Mouse (Mus musculus): Measurements from ENCODE around the gene Apoe. TPM values are rescaled to one million over a fixed set of nuclear protein-coding genes. Genes with fewer than 3 reads are reported as not detected.

The Apoe gene
- polyA plus RNA-seq, 1 experiment from 2014 or later, result 404 TPM

DNA sequence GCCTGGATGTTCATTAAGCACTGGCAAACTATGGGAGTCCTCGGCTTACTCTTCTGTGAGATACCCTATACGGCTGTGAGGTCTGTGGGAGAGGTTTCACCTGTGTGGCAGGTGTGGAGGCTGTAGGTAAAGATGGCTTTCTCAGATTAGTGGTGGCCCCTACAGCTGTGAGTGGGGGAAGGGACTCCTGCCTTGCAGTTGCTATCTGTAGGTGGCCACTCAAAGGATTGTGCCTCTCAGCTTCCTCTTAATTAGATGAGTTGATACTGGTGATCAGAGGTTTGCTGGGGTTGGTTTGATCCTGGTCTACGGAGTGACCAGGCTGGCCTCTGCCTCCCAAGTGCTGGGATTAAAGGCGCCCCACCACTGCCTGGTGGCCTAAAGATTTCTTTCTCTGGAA lies 5.5 kb upstream of the Apoe start:
- DNase-seq, result no peak
- H3K36me3 ChIP-seq (ENCODE audit: insufficient read depth), result peaks cover 69% of the 10 kb centered on the region
- no peaks in the 10 kb centered on the region for H3K27me3 ChIP-seq (ENCODE audit: insufficient read depth, low read length)
- no peaks in the 10 kb centered on the region for H3K9me3 ChIP-seq (ENCODE audit: low read depth, low read length)
- 0 out of 2 replicates have a peak, but pooled peaks cover under 1% of the 10 kb centered on the region for H3K4me1 ChIP-seq (ENCODE audit: insufficient read depth)
- ATAC-seq (ENCODE audit: insufficient read depth), result no peak
- H3K27ac ChIP-seq (ENCODE audit: low read depth), result no peak overlapping the region
- H3K9ac ChIP-seq, result no peak overlapping the region
- no peak overlapping the region for H3K4me3 ChIP-seq (ENCODE audit: low read depth, low read length)
- 81% methylated on average over 4 of the region's 4 CpGs for WGBS
- no peak for TF ChIP-seq CTCF (IDR thresholded peaks at IDR 0.05; ENCODE audit: low read depth)
- no peak overlapping the region for H3K4me2 ChIP-seq

DNA sequence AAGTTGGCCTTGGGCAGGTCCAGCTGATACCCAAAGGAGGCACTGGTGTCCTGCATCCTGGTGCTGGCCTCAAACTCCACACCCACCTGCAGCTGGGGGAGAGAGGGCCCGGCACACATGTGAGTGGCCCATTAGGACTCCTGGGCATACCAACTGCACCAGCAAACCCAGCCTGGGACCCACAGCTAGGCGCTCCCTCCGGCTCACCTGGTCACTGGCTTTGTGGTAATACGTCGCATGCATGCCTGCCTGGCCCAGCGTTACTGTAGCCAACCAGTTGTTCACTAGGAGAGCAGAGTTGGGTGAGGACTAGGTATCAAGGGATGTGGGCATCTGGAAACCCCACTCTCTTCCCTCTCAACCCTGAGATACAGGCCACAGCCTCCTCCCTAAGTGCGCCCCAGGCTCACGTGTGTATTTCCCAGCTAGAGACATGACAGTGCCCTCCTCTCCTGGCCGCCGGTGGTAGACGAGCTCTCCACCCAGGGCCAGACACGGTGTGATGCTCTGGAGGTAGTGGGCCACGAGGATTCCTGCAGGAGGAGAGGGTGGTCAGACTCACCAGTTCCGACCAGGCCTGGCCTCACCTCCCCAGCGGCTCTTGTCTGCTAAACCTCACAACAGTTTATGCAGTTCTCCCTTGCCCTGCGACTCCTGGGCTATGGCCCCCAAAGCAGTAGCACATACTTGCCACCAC lies 4.0 kb upstream of the Apoe start:
- Histone ChIP-seq H3K27ac (ENCODE audit: low read depth) (no peak overlapping the region), H3K4me2 (no peak overlapping the region), H3K4me3 (ENCODE audit: low read depth, low read length) (no peak overlapping the region), H3K27me3 (ENCODE audit: insufficient read depth, low read length) (no peaks in the 10 kb centered on the region), H3K9ac (no peak overlapping the region), H3K4me1 (ENCODE audit: insufficient read depth) (peaks cover 8% of the 10 kb centered on the region; the same call in 1 of the 2 replicates), H3K36me3 (ENCODE audit: insufficient read depth) (peaks cover 55% of the 10 kb centered on the region), H3K9me3 (ENCODE audit: low read depth, low read length) (no peaks in the 10 kb centered on the region)
- DNase-seq (no peak), ATAC-seq (ENCODE audit: insufficient read depth) (no peak)
- 88% methylated on average over 16 of the region's 16 CpGs for WGBS
- no peak for TF ChIP-seq CTCF (IDR thresholded peaks at IDR 0.05; ENCODE audit: low read depth)

DNA sequence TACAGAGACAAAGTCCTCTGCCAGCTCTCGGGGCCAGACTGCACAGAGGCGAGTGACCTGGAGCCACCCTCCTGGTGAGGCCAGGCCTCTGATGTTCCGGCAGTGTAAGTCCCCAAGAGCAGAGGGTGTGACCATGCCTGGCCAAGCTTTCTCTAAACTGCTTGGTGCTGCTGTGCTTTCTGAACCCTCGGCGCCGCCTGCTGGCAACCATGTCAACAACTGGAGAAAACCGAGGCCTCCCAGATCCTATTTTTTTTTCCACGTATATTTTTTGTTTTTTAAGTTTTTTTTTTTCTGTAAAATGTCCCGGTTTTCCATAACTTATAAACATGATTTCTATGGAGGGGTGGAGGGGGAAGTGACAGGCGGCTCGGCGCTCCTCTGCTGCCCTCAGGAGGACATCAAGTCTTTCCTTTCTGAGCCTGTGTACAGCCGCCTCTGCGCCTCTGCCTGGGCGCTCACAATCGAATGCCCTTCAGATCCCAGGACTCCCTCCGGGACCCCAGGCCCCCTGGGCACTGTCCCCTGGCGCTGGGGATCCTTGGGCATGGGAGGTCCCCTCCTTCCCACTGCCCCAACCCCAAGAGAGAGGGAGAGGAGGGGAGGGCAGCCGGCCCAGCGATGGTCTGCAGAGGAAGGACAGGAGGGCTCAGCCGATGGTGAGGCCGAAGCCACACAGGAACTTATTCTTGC lies 2.2 kb upstream of the Apoe start:
- Histone ChIP-seq H3K4me2 (peak overlapping the region; percentile 5; the same call in 1 of the 2 replicates), H3K4me3 (ENCODE audit: low read depth, low read length) (no peak overlapping the region), H3K4me1 (ENCODE audit: insufficient read depth) (peaks cover 8% of the 10 kb centered on the region; the same call in 1 of the 2 replicates), H3K27ac (ENCODE audit: low read depth) (peak overlapping the region; percentile 30; the same call in 1 of the 2 replicates), H3K27me3 (ENCODE audit: insufficient read depth, low read length) (no peaks in the 10 kb centered on the region), H3K9ac (no peak overlapping the region), H3K9me3 (ENCODE audit: low read depth, low read length) (no peaks in the 10 kb centered on the region; the same call in 1 of the 2 replicates), H3K36me3 (ENCODE audit: insufficient read depth) (peaks cover 51% of the 10 kb centered on the region)
- peak; percentile 62 for ATAC-seq (ENCODE audit: insufficient read depth)
- WGBS, result 25% methylated on average over 22 of the region's 22 CpGs
- TF ChIP-seq CTCF (IDR thresholded peaks at IDR 0.05; ENCODE audit: low read depth), result peak; percentile 76
- peak; percentile 89 for DNase-seq

DNA sequence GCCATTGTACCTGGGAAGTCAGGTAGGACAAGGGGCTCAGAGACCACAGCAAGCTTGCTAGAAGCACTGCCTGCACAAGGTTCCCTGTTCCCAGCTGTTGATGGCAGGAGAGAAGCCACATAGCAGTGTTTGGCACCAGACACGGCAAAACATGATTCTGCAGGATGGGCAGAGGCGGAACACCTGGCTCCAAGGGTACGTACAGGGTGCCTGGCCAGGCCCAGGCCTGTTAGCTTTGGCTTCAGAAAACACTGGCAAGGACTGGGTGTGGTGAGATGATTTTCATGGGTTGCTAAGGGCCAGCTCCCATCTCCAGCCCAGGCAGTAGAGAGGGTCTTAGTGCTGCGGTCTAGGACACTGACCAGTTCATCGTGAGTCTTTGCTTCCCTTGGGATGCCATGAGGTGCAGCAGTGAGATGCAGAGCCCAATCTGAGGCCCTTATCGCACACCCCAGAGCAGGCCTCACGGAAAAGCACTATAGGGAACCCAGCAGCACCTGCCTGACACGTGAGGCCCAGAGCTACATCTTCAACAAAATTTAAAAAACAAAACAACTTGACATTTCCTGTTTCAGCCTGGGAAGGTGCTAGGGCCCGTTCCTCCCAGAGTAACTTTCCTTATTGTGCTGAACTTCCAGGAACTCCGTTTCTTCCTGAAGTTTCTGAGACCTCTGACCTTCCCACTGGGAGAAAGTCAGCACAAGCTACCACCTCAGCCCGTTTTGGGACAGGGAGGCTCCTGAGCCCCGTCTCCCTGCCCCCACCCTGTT lies 1.5 kb upstream of the Apoe start:
- H3K27ac ChIP-seq (ENCODE audit: low read depth), result peak overlapping the region; percentile 30; the same call in 1 of the 2 replicates
- no peak overlapping the region for H3K9ac ChIP-seq
- DNase-seq (no peak), ATAC-seq (ENCODE audit: insufficient read depth) (no peak)
- no peaks in the 10 kb centered on the region for H3K27me3 ChIP-seq (ENCODE audit: insufficient read depth, low read length)
- peaks cover 8% of the 10 kb centered on the region; the same call in 1 of the 2 replicates for H3K4me1 ChIP-seq (ENCODE audit: insufficient read depth)
- TF ChIP-seq CTCF (IDR thresholded peaks at IDR 0.05; ENCODE audit: low read depth), result no peak
- no peak overlapping the region for H3K4me3 ChIP-seq (ENCODE audit: low read depth, low read length)
- H3K36me3 ChIP-seq (ENCODE audit: insufficient read depth), result peaks cover 49% of the 10 kb centered on the region
- peak overlapping the region; percentile 5; the same call in 1 of the 2 replicates for H3K4me2 ChIP-seq
- no peaks in the 10 kb centered on the region; the same call in 1 of the 2 replicates for H3K9me3 ChIP-seq (ENCODE audit: low read depth, low read length)
- WGBS, result 52% methylated on average over 12 of the region's 12 CpGs

DNA sequence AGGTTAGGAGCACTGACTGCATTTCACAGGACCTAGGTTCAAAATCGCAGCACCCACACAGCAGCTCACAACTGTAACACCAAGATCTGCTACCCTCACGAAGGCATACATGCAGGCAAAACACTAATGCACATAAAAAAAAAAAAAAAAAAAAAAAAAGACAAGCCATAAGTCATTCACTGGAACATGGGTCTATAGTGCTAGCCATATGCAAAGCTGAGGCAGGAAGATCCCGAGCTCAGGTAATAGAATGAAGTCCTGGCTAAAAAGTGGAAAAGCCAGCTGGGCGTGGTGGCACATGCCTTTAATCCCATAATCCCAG lies 800 bp upstream of the Apoe start:
- ATAC-seq (ENCODE audit: insufficient read depth) (no peak), DNase-seq (no peak)
- H3K4me2 ChIP-seq, result no peak overlapping the region
- no peak overlapping the region; the same call in 1 of the 2 replicates for H3K9ac ChIP-seq
- H3K9me3 ChIP-seq (ENCODE audit: low read depth, low read length), result no peaks in the 10 kb centered on the region; the same call in 1 of the 2 replicates
- peaks cover 14% of the 10 kb centered on the region; the same call in 1 of the 2 replicates for H3K4me1 ChIP-seq (ENCODE audit: insufficient read depth)
- TF ChIP-seq CTCF (IDR thresholded peaks at IDR 0.05; ENCODE audit: low read depth), result no peak
- H3K27ac ChIP-seq (ENCODE audit: low read depth), result no peak overlapping the region
- no peaks in the 10 kb centered on the region for H3K27me3 ChIP-seq (ENCODE audit: insufficient read depth, low read length)
- WGBS, result 75% methylated on average over 4 of the region's 4 CpGs
- no peak overlapping the region for H3K4me3 ChIP-seq (ENCODE audit: low read depth, low read length)
- peaks cover 44% of the 10 kb centered on the region for H3K36me3 ChIP-seq (ENCODE audit: insufficient read depth)

DNA sequence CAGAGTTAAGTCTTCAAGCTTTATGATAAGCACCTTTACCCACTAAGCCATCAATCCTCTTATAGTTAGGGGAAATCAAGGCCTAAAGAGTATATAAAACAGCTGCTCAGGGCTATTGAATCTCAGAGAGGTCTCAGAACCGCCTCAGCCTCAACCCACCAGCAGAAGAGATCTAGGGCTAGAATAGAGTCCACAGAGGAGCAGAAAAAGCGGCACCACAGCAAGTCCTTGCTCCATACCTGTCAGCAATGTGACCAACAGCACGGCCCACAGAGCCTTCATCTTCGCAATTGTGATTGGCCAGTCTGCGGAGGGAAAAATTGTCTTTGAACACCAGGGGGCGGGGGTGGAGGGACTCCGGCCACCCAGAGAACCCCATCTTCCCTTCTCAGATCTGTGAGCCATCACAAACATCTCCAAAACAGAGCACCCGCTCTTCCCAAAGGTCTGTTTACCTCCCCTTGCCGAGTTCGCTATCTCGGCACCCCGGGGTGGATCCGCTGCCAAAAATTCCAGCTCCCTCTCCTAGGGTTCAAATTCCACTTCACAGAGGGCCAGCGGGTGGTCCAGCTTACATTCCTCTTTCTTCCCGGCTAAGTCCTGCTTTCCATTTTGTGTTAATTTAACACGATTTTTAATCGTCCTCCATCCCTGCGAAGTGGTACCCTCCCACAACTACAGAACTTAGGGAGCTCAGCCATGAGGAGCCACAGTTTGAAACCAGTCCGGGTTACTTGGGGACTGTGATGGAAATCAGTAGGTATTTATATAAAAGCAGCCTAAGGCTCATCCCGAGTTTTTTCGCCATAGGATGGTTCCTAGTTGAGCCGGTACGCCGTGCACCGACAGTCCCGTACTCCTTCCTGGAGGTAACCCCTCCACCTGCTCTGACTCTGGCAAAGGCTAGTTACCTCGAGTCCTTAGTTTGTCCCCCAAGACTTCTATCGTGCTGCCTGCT lies 760 bp downstream of the Apoe start:
- ATAC-seq (ENCODE audit: insufficient read depth), result peak; percentile 26; the same call in 1 of the 2 replicates
- Histone ChIP-seq H3K4me3 (ENCODE audit: low read depth, low read length) (peak overlapping the region; percentile 34), H3K27me3 (ENCODE audit: insufficient read depth, low read length) (no peaks in the 10 kb centered on the region), H3K4me1 (ENCODE audit: insufficient read depth) (peaks cover 21% of the 10 kb centered on the region), H3K36me3 (ENCODE audit: insufficient read depth) (peaks cover 31% of the 10 kb centered on the region), H3K4me2 (peak overlapping the region; percentile 68), H3K9ac (peak overlapping the region; percentile 42), H3K9me3 (ENCODE audit: low read depth, low read length) (no peaks in the 10 kb centered on the region; the same call in 1 of the 2 replicates), H3K27ac (ENCODE audit: low read depth) (peak overlapping the region; percentile 46; the same call in 1 of the 2 replicates)
- peak; percentile 64 for TF ChIP-seq CTCF (IDR thresholded peaks at IDR 0.05; ENCODE audit: low read depth)
- WGBS, result 2% methylated on average over 28 of the region's 28 CpGs
- peak; percentile 63 for DNase-seq

Measured in lung, embryonic 14.5 days (tissue).